Mouse (Mus musculus) adipocyte (in vitro differentiated cells): ENCODE measurements around the gene Rps27rt.
A peak's percentile ranks its signal among the peaks of the same experiment; 100 is the strongest.
"Not testable (repeated sequence)": the region's sequence is repeated elsewhere in the genome, so short reads cannot be mapped to it uniquely, and the experiment has no call there.

ENCODE experiments used
- DNase-seq: peaks from one replicate; pipeline ENCODE4 v3.0.0-alpha.2; 2016; ENCODE audit warnings: low spot score

Rps27rt gene

DNA sequence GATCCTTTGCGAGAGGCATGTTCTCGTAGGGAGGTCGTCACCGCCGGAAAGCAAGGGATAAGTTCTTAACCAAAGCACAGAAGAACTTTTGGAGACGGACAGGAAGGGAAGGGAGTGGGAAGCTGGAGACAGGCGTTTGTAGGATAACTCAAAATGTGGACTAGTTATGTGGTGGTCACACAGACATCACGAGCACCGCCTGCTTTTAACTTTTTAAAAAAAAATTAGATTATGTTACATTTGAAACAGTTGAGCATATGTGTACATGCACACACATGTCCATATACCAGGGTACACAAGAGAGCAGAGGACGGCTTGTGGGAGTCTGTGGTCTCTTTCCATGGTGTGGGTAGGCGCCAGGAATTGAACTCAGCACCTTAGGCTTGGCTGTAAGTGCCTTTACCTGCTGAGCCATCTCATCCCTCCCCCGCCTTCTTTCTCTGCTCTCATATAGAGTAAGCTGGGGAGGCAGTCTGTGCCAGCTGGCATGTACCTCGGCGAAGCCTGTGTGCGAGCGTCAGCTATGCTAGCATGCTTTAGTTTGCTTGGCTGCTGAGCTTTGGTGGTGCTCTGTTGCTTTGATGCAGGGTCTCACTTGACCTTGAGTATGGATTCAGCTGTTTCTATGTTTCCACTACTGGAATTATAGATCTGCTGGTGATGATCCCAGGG is at the start of gene Rps27rt:
Rps27rt (minus strand) TSS at position 51 of the 672 bp plus-strand sequence.
- DNase-seq: no peak

GRCm38 (mm10) chr9:115031046-115031445 is 48.5 kb upstream of the Rps27rt start:
- not testable (repeated sequence) for DNase-seq

DNA sequence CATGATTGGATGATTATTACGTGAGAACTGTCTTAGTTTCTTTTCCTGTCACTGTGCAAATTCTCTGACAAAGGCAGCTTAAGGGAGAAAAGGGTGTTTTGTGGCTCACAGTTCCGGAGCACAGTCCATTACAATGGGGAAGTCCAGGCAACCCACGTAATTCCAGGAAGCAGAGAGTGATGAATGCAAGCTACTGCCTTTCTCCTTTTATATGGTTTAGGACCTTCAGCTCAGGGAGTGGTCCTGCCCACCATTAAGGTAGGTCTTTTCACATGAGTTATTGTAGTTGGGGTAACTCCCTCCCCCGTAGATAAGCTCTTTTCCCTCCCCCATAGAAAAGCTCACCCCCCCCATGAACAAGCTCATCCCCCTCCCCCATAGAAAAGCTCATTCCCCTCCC is 48.0 kb upstream of the Rps27rt start:
- DNase-seq: no peak

- DNase-seq: no peak
Observed at GRCm38 (mm10) chr9:115029307-115029706, 46.8 kb upstream of the Rps27rt start.

- peak; percentile 4 for DNase-seq
Observed at GRCm38 (mm10) chr9:115023708-115024383, 41.3 kb upstream of the Rps27rt start.

DNA sequence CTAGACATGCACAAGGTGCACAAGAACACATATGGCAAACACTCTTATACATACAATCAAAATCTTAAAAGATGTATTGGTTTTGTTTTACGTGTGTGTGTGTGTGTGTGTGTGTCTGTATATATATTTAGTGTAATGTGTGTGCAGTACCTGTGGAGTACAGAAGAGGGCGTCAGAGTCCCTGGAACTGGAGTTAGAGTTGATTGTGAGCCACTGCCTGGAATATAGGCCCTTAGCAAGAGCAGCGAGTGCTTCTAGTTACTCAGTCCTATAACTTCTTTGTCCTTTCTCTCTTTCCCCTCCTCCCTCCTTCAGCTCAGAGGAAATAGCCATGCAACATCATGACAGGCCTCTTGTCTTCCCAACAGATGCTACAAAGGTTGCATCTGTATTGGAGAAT is 40.6 kb upstream of the Rps27rt start:
- DNase-seq: no peak

DNA sequence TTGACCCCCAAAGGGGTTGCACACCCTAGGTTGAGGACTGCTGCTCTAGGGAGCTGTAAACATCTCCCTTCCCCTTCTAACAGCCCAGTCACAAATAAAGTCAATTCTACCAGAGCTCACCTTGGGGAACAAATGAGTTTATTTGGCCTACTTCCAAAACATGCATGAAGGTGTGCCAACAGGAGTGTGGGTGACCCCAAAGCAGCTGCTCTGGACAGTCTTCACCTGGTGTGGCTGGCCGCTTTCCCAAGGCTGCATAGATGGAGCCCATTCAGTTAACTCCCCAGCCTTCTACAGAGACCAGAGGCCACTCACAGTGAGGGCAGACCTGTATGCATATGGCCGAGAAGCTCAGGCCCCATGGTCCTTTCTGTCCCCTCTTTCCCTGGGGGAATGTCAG is 38.9 kb upstream of the Rps27rt start:
- DNase-seq: no peak

DNA sequence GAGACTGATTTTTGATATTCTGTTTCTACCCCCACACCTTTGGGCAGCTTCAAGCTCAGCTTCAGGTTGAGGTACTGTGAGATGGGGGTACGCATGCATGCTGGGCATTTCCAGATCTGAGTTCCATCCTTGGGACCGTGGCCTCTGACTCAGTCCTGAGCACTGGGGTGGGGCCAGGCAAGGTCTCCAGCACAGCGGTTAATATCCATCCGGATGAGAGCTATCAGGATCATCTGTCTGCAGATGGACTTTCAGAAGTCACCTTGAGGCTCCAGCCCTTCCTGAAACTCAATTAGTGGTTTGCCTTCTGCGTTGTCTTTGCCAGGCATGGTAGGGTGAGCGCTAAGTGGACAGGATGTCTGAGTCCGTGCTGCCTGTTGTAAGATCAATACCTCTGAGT is 37.6 kb upstream of the Rps27rt start:
- no peak for DNase-seq

DNA sequence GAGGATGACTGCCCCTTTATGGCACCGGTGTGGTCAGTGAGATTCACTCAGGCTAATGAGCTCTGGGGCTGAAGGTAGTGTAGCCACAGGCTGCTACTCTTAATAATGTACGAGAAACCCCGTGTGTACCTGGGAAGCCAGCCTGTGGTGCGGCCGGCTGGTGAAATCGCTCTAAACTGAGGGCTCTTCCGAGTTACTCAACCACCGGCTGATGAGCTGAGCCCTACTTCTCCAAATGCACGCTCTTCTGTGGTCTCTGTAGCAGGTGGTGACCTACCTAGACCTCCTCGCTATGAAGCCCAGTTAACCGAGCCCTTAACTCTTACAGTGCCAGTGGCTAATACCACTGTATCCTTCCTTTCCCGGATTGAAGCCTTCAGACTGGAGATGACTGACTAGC is 29.8 kb upstream of the Rps27rt start:
- no peak for DNase-seq

- DNase-seq: no peak
Observed at GRCm38 (mm10) chr9:115008194-115008593, 25.7 kb upstream of the Rps27rt start.

GRCm38 (mm10) chr9:115007776-115008175 is 25.2 kb upstream of the Rps27rt start:
- DNase-seq: peak; percentile 9

GRCm38 (mm10) chr9:115005446-115005845 is 22.9 kb upstream of the Rps27rt start:
- no peak for DNase-seq

DNA sequence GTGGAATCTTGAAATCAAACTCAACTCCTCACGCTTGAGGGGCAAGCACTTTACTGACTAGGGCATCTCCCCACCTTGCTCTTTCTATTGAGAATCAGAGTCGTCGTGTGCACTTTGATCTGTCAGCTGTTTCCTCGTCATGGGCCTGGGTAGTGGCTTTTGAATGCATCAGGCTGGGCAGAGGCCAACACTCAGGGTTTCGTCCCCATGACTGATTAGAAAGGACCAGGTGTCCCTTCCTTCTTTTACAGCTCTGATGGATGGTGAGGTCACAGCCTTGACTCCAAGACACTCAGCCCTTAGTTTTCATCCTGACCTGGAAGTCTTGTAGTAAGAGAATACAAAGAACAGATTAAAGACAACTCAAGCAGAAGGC is 17.2 kb upstream of the Rps27rt start:
- DNase-seq: no peak

DNA sequence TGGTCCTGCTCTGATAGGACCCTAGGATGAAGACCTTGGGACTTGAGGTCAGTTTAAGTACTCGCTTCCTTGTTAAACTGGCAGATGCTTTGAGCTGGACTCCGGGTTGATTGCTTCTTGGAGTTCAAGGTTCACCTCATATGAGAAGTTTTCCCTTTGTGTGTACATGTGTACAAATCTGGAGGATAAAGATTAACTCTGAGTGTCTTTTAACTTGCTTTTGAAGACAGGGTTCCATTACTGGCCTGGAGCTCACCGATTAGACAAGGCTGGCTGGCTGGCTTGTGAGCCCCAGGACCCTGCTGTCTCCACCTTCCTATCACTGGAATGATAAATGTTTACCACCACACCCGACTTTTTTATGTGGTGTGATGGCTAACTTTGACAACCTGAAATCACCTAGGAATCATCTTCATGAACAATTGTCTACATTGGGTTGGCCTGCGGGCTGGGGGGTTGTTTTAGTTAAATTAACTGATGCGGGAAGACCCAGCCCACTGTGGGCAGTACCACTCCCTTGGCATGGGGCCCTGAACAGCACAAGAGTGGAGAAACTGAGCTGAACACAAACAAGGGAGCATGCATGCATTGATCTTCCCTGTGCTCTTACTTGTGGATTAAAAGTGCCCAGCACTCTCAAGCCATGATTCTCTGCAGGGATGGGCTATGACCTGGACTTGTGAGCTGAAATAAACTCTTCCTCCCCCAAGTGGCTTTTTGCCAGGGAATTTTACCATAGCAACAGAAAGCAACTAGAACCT is 16.7 kb upstream of the Rps27rt start:
- DNase-seq: no peak

GRCm38 (mm10) chr9:114996489-114996888 is 13.9 kb upstream of the Rps27rt start:
- no peak for DNase-seq

GRCm38 (mm10) chr9:114995716-114996115 is 13.2 kb upstream of the Rps27rt start:
- no peak for DNase-seq

DNA sequence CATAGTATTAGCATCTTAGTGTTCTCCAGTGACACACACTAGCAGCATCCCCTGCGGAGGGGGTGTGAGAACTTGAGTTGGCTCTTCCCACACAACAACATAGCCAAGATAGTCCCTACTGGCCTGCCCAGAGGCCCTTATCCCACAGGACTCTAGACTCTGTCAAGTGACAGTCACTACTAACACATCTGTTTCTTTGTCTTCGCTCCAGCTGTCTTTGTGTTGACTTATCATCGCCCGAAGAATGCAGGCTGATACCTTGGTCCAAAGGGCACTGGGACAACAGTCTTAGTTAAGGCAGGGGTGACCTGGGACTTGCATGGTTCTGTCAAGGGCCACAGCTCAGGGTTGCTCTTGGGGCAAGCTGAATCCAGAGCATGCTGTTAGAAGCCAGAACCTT is 12.7 kb upstream of the Rps27rt start:
- no peak for DNase-seq

GRCm38 (mm10) chr9:114992528-114992927 is 10.0 kb upstream of the Rps27rt start:
- DNase-seq: no peak

DNA sequence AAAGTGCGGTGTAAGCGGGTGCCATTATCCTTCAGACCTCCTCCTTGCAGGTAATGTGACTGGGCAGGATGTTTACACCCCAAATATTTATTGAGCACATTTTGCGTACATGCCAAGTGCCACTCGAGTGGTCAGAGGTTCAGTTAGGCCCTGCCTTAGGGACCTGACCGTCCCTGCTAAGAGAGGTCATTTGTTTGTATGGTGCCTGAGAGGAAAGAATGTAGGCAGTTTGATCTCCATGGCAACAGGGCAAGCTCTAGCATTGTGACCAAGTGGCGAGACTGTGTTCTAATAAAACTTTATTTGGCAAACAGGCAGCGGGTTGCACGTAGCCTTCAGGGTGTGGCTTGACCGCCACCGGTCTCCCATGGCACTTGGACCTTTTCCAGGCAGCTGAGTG is 7.9 kb upstream of the Rps27rt start:
- DNase-seq: no peak

DNA sequence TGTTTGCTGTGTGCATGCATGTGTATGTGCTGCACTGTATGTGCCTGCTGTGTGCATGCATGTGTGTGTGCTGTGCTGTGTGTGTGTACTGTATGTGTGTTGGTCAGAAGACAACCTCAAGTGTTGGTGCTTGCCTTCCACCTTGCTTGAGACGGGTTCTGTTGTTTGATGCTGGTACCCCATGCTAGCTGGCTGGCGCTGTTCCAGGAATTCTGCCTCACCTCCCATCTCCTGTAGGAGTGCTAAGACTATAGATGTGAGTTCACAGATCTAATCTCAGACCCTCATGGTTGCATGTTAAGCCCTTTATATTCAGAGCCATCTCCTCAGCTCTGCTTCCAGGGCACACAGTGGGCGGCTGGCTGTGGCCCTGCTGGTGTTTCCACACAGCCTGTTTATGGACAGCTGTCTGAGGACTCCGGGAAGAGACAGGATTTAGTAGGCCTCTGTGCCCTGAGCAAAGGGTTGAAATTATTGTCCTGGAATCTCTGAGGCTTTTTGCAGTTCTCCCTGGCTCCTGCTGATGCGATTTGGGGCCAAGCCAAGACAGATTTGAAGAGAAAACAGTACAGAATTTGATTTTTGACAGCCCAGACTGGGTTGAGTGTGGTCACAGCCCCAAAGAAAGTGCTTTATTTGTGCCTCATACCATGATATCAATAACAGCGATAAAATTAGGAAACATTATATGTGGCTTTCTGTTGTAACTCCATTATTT is 6.2 kb upstream of the Rps27rt start:
- DNase-seq: peak; percentile 32

DNA sequence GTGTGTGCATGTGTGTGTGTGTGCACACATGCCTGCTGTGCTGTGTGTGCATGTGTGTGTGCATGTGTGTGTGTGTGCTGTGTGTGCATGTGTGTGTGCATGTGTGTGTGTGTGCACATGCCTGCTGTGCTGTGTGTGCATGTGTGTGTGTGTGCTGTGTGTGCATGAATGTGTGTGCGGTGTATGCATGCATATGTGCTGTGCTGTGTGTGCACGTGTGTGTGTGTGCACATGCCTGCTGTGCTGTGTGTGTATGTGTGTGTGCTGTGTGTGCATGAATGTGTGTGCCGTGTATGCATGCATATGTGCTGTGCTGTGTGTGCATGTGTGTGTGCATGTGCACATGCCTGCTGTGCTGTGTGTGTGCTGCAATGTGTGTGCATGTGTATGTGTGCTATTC is 5.5 kb upstream of the Rps27rt start:
- DNase-seq: no peak

DNA sequence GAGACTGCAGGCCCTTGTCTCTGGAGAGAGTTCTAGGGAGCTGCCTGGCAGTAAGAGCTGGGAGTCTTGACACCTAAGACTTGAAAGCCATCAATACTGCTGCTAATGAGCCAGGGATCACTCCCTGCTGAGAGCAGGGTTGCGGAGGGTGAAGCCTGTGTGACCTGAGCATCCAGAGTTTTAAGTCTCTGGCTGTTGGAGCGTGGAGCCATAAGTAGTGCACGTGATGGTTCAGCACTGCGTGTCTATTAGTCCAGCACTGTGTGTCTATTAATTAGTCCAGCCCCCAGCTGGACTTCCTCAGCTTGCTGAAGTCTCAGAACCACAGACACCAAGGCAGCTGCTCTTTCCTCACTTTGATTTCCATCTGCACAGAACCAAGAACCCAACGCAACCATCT is 3.8 kb upstream of the Rps27rt start:
- DNase-seq: no peak

DNA sequence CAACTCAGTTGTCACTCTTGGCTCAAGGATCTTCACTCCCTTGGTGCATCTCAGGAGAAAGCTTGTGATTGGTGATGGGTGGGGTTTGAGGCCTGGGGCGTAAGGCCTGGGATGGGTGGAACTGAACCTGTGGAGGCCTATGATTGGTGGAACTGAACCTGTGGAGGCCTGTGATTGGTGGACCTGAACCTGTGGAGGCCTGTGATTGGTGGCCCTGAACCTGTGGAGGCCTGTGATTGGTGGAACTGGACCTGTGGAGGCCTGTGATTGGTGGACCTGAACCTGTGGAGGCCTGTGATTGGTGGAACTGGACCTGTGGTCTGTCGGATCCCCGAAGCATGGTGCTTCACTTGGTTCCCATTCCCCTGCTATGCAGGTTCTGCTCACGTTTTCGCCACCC is 3.2 kb upstream of the Rps27rt start:
- no peak for DNase-seq
